Mouse (Mus musculus): Measurements from ENCODE around the gene Sult6b1. TPM values are rescaled to one million over a fixed set of nuclear protein-coding genes. Genes with fewer than 3 reads are reported as not detected.
A peak's percentile ranks its signal among the peaks of the same experiment; 100 is the strongest.

The Sult6b1 gene
- not detected in 2 replicates for total RNA-seq (2021)
- long read RNA-seq, experiment 1: 0 reads
- long read RNA-seq, experiment 2: 0 reads

GRCm38 (mm10) chr17:78906892-78907291, at the start of gene Sult6b1:
Gene Sult6b1 (minus strand): TSS chr17:78906992.
- DNase-seq: no peak

- DNase-seq: no peak
Observed at GRCm38 (mm10) chr17:78953240-78953639, 46.4 kb upstream of the Sult6b1 start.

- DNase-seq: no peak
Observed at GRCm38 (mm10) chr17:78952070-78952469, 45.3 kb upstream of the Sult6b1 start.

- no peak for DNase-seq
Observed at GRCm38 (mm10) chr17:78951225-78951624, 44.4 kb upstream of the Sult6b1 start.

GRCm38 (mm10) chr17:78942579-78942978, 35.8 kb upstream of the Sult6b1 start:
- no peak for DNase-seq

GRCm38 (mm10) chr17:78938927-78939326, 32.1 kb upstream of the Sult6b1 start:
- no peak for DNase-seq

- no peak for DNase-seq
Observed at GRCm38 (mm10) chr17:78937229-78937853, 30.5 kb upstream of the Sult6b1 start.

- peak; percentile 98 for DNase-seq
Observed at GRCm38 (mm10) chr17:78936466-78937228, 29.9 kb upstream of the Sult6b1 start, which contains the start of the genes Cebpz and Ndufaf7. Gene Cebpz (minus strand): TSS chr17:78937066. Gene Ndufaf7 (plus strand): TSS chr17:78937136.

DNA sequence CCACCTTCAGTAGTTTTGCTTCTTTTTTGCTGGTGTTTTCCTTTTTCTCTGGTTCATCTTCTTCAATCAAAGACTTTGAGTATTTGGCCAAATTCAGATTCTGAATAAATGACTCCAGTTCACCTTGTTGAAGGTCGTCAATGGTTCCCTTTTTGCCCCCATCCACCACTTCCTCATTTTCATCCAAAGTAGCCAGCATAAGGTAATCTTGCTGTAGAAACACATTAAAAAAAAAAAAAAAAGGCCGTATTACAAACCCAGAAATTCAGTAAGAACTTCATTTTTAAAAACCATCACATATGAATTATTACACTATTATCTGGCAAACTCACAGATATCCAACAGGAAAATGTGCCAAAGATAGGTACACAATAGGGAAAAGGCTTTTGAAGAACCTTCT, 29.1 kb upstream of the Sult6b1 start:
- no peak for DNase-seq

DNA sequence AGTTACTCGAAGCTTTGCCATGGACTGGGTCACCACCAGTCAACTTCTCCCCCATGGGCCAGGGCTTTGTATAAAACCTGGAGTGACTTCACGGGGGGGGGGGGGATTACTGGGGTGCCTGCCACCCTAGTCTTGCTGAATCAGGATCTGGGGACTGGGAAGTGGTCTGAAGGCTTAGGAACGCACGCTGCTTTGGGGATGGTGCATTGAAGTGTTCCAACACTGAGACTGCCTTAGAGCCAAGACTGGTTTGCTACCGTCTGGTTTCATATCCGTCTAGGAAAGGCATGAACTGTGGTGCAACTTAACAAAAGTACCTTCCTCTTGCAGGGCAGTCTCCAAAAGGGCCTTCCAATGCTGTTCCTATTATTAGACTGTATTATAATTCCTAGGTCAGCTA, 10.9 kb upstream of the Sult6b1 start:
- DNase-seq: no peak

- no peak for DNase-seq
Observed at GRCm38 (mm10) chr17:78916899-78917298, 10.1 kb upstream of the Sult6b1 start.

DNA sequence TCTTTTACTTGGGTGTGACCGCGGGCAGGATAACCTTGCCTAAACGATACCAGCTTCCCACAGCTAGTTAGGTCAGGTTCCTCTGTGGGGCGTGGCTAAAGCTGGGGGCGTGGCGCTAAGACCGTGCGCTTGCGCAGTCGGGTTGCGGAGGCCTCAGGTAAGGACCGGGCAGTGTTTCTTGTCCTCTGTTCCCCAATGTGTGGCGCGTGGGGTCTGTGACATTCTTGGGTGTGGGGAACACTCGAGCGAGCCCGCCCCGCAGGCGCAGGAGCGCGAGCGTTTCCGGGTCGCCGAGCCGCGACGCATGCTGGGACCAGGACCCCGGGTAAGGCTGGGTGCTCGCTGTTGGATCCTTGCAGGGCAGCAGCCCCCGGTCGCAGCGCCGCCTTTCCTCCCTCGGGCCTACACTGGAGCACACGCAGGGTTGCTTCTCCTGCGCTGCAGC, 9.6 kb upstream of the Sult6b1 start, which contains the start of gene Cebpzos:
TSS of gene Cebpzos (plus strand) at position 132 of the 445 bp plus-strand sequence.
- peak; percentile 90 for DNase-seq

GRCm38 (mm10) chr17:78915772-78916171, 9.0 kb upstream of the Sult6b1 start:
- DNase-seq: no peak

DNA sequence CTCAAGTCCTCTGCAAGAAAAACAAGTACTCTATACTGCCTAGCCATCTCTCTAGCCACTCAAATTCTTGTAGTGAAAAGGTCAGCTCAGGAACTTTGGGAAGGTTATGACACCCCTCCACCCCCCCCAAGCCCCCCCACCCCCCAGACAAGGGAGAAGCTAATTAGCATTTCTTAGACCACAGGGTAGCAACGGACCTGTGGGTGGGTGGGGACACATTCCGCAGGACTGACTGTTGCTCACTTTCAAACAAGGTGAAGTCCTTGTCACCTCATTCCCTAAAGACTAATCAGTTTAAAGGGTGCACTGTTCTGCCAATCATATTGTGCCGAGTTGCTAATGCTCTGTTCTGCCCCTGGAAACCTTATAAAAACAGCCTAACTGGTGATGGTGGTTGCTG, 7.1 kb upstream of the Sult6b1 start:
- no peak for DNase-seq

DNA sequence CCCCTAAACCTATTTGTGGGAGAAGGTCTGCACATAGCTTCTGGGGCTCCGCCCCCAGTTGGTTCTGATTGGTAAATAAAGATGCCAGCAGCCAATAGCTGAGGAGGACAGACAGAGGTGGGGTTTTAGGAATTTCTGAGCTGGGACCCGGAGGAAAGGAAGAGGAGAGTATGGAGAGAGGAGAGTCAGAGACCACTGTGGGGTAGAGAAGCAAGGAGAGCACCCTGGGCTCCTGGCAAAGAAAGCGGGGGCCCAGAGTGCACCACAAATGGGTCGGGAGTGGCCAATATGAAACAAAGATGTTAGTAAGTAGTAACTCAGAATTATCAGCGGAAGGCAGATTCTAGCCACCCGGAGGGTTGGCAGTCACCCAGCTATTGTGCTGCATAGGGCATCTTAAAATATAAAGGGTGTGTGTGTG, 6.1 kb upstream of the Sult6b1 start:
- peak; percentile 37 for DNase-seq

- DNase-seq: no peak
Observed at GRCm38 (mm10) chr17:78909374-78909773, 2.6 kb upstream of the Sult6b1 start.

- no peak for DNase-seq
Observed at GRCm38 (mm10) chr17:78903158-78903557, 3.6 kb downstream of the Sult6b1 start.

DNA sequence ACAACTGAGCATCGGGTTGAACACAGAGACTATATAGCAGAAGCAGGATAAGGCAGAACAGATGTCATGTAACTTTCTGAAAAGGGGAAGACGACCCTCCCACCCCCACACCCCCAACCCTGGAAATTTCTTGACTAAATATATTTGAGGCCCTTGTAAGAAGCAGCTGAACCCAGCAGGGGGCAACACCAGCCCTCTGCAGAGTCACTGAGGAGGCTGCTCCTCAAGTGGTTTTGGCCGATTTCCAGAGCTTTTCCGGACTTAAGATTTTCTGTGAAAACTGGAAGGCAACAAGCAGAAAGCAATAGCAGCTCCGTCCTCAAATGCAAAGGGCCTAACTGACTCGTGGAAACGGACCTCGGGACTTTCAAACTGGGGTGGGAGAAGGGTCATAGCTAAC, 11.4 kb downstream of the Sult6b1 start:
- peak; percentile 66 for DNase-seq

GRCm38 (mm10) chr17:78894991-78895390, 11.8 kb downstream of the Sult6b1 start:
- DNase-seq: no peak

- no peak for DNase-seq
Observed at GRCm38 (mm10) chr17:78891020-78891419, 15.8 kb downstream of the Sult6b1 start.

DNA sequence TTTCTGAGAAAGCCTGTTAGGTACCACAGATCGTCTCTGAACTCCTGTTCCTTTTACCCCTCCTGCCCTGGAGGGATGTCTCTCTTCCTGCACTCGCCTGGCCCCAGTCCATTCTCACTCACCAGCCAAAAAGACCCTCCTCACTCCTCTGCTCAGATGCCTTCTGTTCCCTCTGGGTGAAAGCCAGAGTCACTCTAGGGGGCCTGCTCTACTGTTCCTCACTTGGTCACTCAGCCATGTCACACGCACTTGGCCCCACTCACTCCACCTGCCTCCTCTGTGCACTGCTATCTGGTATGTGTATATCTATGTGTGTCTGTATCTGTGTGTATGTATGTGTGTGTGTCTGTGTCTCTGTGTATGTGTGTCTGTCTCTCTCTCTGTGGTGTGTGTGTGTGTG, 17.6 kb downstream of the Sult6b1 start:
- DNase-seq: no peak

- peak; percentile 43 for DNase-seq
Observed at GRCm38 (mm10) chr17:78888554-78888953, 18.2 kb downstream of the Sult6b1 start.

DNA sequence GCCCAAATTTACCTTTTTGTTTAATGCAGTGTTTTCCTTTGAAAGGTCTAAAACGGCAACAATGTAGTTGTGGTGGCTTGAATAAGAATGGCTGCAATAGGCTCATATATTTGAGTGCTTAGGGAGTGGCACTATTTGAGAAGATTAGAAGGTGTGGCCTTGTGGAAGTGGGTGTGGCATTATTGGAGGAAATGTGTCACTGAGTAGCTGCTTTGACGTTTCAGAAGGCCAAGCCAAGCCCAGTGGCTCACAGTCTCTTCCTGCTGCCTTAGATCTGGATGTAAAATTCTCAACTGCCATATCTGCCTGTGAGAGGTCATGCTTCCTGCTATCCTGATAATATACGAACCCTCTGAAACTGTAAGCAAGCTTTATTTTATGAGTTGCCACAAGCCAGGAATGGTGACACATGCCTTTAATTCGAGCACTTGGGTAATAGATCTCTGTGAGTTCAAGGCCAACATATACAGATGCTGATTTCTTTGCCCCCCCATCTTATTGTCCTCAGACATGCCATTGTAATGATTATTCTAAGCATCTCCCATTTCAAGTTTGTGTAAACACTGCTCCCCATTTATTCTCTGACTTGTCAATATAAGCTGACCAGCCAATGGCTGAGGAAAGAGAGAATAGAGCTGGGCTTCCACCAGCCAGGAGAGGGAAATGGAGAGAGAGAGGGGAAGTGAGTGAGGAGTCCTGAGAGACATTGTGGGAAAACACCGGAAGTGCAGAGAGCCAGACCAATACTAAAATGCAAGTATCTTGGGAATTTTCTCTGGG, 21.3 kb downstream of the Sult6b1 start:
- no peak for DNase-seq
